In the genomic region with DNA sequence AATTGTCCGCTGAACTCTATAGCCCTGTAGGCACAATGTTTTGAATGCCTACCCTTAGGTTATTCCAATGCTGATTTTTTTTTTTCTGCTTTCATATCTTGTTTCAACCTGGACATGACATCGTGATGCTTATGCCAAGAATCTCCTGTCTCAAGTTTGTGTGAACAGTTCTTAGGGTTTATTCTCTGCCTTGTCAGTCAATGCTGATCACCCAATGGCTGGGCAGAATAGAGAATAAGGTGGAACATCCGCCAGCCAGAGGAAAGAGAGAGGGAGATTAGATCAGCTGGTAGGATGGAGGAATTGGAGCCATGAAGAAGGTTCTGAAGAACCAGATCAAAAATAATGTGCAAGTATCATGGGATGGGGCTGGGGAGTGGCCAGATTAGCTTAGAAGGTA, we compare ENCODE assay signal across 30 mouse cellular contexts. TPM values are rescaled to one million over a fixed set of nuclear protein-coding genes. Genes with fewer than 3 reads are reported as not detected.
"Had no signal": no experiment of that assay in that cellular context is flagged by ENCODE, and none has a peak within 500 bp of the region (broad histone marks: within the 10 kb centered on the region; RNA-seq: fewer than 3 reads in every experiment).

No protein-coding gene starts in this region.

- H3K4me3 ChIP-seq: gastrocnemius, adult 2 months; heart, embryonic 10.5 days; heart, embryonic 12.5 days; hindbrain, embryonic 10.5 days; hindbrain, embryonic 12.5 days; intestine, embryonic 15.5 days; layer of hippocampus, adult 2 months; limb, embryonic 13.5 days; limb, embryonic 15.5 days; liver, embryonic 12.5 days had no signal

- DNase-seq: gastrocnemius, adult 2 months; gastrocnemius, postnatal 10 days; gastrocnemius, postnatal 25 days; heart, postnatal 10 days; heart, postnatal 4 days; kidney, adult 18-20 months; kidney, adult 8-10 months; kidney, postnatal 10 days; kidney, postnatal 25 days; kidney, postnatal 4 days; left cerebral cortex, postnatal 4 days had no signal

- H3K36me3 ChIP-seq: heart, embryonic 10.5 days; heart, embryonic 12.5 days; hindbrain, embryonic 12.5 days; intestine, embryonic 15.5 days; limb, embryonic 13.5 days; limb, embryonic 15.5 days had no signal

- H3K9me3 ChIP-seq: heart, embryonic 10.5 days; heart, embryonic 12.5 days; hindbrain, embryonic 10.5 days; hindbrain, embryonic 12.5 days; intestine, embryonic 15.5 days; limb, embryonic 13.5 days; limb, embryonic 15.5 days; liver, embryonic 12.5 days had no signal

- H3K27me3 ChIP-seq: heart, embryonic 12.5 days; hindbrain, embryonic 12.5 days; intestine, embryonic 15.5 days; limb, embryonic 13.5 days; limb, embryonic 15.5 days; liver, embryonic 12.5 days had no signal

RNA-seq across cellular contexts. Expression of a gene that starts 14.1 kb away (rescaled TPM):
- total RNA-seq: gastrocnemius, adult 2 months; gastrocnemius, postnatal 10 days; gastrocnemius, postnatal 25 days; gastrocnemius, postnatal 4 days; granulocyte monocyte progenitor cell, adult 5-6 weeks; heart, adult 8-10 months; heart, postnatal 10 days; heart, postnatal 25 days; heart, postnatal 4 days; layer of hippocampus, adult 2 months; layer of hippocampus, postnatal 10 days; layer of hippocampus, postnatal 25 days; left cerebral cortex, adult 8-10 months; left cerebral cortex, postnatal 10 days; left cerebral cortex, postnatal 25 days; left cerebral cortex, postnatal 4 days; liver, adult 2 months had no signal
